Mouse (Mus musculus): ENCODE results near the gene Slx4ip. TPM values are rescaled to one million over a fixed set of nuclear protein-coding genes. Genes with fewer than 3 reads are reported as not detected.

The Slx4ip gene
- total RNA-seq, 2 experiments from 2014 or later, result 3.7 to 4.4 TPM

- DNase-seq, result peak; percentile 17
Observed at GRCm38 (mm10) chr2:137067479-137068110, 176.6 kb downstream of the Slx4ip start.

GRCm38 (mm10) chr2:137073473-137074312 lies 182.7 kb downstream of the Slx4ip start:
- DNase-seq, result no peak

GRCm38 (mm10) chr2:137074313-137074620 lies 183.2 kb downstream of the Slx4ip start:
- no peak for DNase-seq

- no peak for DNase-seq
Observed at GRCm38 (mm10) chr2:137078771-137079170, 187.8 kb downstream of the Slx4ip start.

DNA sequence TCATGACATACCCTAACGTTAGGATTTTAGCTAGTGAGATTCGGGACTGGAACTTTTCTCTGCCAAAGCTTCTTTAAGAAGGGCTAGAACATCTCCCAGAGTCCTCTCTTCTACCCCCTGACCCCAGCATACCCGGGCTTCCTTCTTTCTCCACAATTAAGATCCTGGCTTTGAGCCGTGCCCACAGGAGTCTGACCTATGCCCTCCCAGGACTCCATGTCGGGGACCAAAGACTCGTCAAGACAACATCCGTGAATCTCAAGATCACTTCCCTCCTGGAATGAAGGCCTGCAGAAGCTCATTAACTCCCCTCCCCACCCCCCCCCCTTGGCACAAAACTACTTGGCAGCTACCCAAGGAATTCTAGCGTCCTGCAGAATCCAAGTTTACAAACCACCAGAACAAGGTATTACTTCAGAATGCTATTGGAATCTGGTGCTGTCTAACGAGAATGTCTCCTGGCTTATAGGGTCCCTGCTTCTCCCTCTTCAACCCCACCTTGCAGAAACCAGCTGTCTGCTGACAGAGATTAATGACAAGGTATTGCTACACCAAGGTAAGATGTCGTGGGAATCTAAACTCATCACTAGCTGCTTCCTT lies 188.8 kb downstream of the Slx4ip start:
- no peak for DNase-seq

DNA sequence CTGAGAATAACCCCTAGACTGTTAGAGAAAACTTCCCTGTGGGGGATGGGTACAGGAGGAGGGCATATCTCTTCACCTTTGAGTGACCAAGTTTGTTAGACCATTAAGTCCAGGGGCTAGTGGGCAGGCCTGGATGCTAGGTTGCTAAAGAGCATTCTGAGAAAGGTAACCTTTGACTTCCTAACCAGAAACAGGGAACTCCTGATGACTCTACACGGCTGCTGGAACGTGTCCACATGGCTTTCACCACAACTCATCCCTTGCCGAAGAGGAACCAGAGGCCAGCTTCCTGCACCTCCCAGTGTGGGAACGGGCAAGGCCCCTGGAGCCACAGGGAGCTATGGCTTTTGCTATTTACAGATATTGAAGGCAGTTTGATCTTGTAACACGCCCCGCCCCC lies 189.4 kb downstream of the Slx4ip start:
- DNase-seq, result peak; percentile 24

DNA sequence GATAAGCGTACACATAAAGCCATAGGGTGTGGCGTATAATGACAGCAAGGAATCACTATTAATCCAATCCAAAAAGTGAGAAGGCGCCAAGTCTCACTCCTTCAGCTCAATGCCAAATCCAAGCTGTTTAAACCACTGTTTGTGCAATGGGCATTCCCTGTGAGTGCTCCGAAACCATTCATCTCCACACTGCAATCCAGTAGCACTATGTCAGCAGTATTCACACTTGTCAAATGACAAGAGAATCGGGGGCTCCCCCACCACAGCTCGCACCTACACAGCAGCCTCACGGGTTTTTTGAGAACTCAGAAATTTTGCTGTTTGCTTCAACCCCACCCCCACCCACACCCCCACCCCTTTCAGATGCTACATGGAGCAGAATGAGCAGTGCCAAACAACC lies 190.0 kb downstream of the Slx4ip start:
- DNase-seq, result no peak

DNA sequence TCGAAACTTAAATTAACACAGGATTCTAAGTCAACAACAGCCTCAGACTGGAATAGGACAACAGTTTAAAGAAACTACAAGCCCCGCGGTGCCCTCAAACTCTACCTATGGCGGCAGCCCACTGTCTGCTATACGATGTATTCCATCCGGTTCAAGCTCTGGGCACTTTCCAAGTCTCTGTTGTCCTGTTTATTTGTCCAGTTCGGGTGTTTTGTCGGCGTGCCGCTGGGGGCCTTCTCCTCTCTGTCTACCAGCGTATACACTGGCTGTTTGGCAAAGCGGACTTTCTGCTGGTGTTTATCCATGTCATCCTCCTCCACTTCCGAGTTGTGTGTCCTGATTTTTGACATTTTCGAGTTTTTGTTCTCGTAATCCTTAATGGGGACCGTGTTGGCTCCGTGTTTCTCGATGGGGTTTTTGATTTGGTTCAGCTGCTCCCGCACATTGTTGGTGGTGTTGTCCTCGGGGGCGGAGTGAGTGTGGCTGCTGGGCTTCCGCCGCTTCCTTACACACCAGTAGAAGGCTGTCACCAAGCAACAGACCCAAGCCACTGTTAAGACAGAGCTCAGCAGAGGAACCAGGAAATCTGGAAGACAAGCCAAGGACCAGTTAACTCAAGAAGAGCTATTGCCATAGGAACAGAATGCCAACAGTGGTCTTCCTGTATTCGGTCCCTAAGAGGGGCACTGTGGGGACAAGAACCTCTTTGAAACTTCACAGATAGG lies 192.0 kb downstream of the Slx4ip start:
- DNase-seq, result no peak

- DNase-seq, result no peak
Observed at GRCm38 (mm10) chr2:137085257-137085656, 194.2 kb downstream of the Slx4ip start.

- no peak for DNase-seq
Observed at GRCm38 (mm10) chr2:137086621-137087395, 195.8 kb downstream of the Slx4ip start.

DNA sequence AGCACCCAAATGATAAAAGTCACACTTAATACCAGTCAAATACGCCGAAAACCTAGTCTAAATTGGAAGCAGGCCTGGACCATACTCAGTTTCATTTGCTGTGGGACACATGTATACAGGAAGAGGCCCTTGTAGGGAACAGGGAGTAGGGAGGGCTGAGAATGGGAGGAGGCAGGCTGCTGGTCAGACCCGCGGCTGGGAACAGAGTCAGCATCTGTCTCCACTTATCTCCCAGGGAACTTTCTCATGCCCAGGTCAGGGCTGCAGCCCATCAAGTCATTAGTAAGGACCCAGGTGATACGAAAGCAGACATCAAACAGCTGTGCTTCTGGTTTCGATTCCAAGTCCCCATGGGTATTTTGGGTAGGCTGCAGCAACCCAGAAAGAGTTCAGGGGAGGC lies 196.7 kb downstream of the Slx4ip start:
- no peak for DNase-seq

DNA sequence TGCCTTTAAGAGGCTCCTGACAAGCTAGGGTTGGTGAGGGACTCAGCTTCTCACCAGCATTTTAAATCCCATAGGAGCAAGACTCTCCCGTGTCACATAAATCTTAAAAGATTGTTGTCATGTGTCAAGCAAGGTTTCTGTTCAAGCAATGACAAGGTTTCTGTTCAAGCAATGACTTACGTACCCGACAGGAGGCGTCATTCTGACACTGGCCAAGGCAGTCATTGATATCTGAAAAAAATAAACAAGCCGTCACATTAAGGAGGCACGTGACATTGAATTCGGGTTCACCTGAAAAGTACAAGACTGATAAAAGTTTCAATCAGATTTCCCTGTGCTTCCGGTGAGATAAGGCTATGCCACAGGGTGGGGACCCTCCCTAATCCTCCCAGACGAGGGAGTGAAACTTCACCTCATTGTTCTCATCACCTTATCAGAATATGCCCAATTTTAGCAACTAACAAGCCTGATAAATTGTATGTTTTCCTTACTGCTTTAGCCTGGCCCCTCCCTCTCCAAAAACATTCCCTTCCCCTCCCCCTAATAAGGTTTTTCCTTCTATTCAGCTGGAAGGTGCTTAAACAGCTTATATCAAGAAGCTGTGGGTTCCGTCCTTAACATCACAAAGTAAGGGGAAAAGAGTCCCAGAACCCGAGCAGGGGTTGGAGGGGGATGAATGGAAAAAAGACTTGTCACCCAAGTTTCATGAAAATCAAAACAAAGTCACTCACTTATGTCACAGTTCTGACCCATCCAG lies 200.9 kb downstream of the Slx4ip start:
- no peak for DNase-seq

- no peak for DNase-seq
Observed at GRCm38 (mm10) chr2:137092523-137093297, 201.7 kb downstream of the Slx4ip start.

- no peak for DNase-seq
Observed at GRCm38 (mm10) chr2:137093298-137093630, 202.2 kb downstream of the Slx4ip start.

DNA sequence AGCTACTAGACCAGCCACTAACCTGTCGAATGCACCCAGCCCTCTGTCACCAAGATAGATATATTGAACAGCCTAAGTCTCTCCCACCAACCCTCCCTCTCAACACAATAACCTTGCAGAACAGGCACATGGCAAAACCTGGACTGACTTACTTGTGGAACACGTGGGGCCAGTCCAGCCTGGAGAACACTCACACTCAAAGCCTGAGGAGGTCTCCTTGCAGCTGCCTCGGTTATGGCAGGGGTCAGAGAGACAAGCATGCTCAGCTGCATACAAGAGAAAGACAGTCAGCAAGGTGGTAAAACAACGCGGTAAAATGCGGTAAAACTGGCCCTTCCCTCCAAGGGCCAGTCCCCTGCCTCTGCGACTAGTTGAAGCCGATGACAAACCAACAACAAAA lies 203.3 kb downstream of the Slx4ip start:
- no peak for DNase-seq

DNA sequence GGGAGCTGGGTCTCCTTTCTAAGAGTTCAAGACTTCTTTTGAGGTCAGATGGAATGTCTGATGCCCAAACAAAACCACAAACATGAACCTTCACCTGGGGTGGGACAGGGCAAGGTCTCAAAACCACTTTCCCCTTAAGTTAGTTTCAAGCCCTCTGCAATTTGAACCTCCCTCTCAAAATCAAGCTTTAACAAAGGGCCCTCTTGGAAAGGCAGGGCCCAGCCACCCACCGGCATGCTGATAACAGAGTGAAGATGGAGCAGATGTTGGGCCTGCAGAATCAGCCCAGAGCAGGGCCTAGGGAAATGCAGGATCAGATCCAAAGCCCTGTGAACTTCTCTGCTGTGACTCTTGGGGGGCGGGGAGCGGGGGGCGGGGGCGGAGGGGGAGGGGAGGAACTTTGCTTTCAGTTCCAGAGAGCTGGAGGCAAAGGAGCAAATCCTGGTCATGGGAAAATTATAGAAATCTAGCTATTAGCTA lies 206.0 kb downstream of the Slx4ip start:
- no peak for DNase-seq

GRCm38 (mm10) chr2:137098269-137099035 lies 207.4 kb downstream of the Slx4ip start:
- no peak for DNase-seq

- no peak for DNase-seq
Observed at GRCm38 (mm10) chr2:137099211-137099734, 208.3 kb downstream of the Slx4ip start.

DNA sequence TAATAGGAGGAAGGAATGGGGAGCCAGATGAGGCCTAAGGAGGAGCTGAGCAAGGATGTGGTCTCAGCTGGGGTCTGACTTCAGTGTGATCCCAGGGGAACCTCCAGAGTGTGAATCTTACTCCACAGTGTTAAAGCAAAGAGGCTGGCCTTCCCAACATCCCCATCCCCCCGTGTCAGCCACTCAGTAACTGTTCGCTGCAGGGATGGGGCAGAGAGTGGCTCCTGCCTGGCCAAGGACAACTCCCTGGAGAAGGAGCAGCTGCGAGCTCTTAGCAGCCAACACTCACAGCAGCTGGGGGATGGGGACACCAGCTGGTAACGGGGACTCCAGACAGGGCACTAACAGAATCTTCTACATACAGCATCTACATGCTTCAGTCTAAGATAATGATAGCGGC lies 210.1 kb downstream of the Slx4ip start:
- peak; percentile 52 for DNase-seq

DNA sequence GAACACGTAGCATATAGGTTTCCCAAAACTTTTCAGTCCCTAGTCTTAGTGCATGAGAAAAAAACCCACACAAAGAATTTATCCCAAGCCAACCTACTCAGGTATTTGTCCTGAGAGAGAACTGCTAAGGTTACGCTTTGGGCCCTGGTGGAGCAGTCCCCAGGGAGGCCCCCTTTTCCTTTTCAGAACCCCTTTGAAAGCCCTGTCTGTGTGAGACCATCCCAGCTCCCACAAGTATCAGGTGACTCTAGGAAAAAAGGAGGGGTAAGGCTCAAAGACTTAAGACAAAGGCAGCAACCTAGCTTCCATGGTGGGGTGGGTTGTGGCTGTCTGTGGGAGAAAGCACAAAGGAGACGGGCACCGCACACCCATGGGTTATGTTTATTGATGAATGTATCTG lies 216.2 kb downstream of the Slx4ip start:
- DNase-seq, result no peak

Data from heart, postnatal 4 days (tissue).